Mouse (Mus musculus): ENCODE measurements around the gene Itih2. TPM values are rescaled to one million over a fixed set of nuclear protein-coding genes. Genes with fewer than 3 reads are reported as not detected.

Gene Itih2
- polyA plus RNA-seq, 1 experiment from 2014 or later = 0.78 TPM

DNA sequence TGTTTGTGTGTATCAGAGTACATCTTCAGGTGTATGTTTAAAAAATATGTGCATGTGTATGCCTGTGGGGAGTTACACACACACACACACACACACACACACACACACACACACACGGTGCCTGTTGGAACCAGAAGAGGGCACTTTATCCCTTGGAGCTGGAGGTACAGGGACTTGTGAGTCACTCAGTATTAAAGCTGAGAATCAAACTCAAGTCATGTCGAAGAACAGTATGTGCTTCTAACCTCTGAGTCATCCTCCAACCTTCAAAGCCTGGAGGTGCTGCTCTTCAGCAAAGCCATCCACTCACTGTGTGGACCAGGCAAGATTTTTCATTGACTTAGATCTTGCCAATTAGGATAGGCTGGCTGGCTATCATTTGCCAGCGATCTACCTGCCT is 9.4 kb downstream of the Itih2 start:
- no peaks in the 10 kb centered on the region for H3K4me1 ChIP-seq (replicated peaks; ENCODE audit: insufficient read depth, low read length)
- H3K4me3 ChIP-seq (replicated peaks; ENCODE audit: low read depth, low read length) = no peak overlapping the region
- no peaks in the 10 kb centered on the region for H3K9me3 ChIP-seq (replicated peaks; ENCODE audit: low read length)
- DNase-seq (ENCODE audit: low spot score) = no peak
- TF ChIP-seq CTCF (IDR thresholded peaks at IDR 0.05; ENCODE audit: low read depth) = no peak
- no peak overlapping the region for H3K9ac ChIP-seq (ENCODE audit: low read depth, low read length)
- no peaks in the 10 kb centered on the region for H3K27me3 ChIP-seq (ENCODE audit: insufficient read depth, low read length)
- no peak overlapping the region for H3K27ac ChIP-seq
- ATAC-seq (replicated peaks; ENCODE audit: low FRiP score, low read depth) = no peak
- H3K36me3 ChIP-seq (ENCODE audit: insufficient read depth, low read length) = no peaks in the 10 kb centered on the region
- 60% methylated on average over 3 of the region's 3 CpGs for WGBS
- H3K4me2 ChIP-seq (ENCODE audit: low read length) = no peak overlapping the region

DNA sequence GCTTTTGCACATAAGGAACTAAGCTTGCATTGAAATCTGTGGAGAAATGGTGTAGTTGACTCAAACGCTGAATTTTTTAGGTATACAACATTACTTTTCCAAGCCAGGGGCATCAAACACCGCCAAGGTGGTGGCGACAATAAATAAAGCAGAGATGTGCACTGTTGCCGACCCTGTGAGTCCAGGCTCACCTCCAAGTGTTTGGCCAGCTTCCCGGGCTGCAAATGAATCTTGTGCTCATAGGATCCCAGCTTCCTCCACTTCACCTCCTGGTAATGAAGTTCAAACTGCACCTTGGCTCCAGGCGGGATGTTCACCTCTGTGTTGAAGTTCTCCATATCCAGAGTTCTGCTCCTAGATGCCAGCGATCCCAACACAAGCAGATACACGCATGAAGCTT is 11.9 kb downstream of the Itih2 start:
- DNase-seq (ENCODE audit: low spot score) (no peak), ATAC-seq (replicated peaks; ENCODE audit: low FRiP score, low read depth) (no peak)
- 69% methylated on average over 8 of the region's 8 CpGs for WGBS
- no peak overlapping the region for H3K4me3 ChIP-seq (replicated peaks; ENCODE audit: low read depth, low read length)
- no peaks in the 10 kb centered on the region for H3K27me3 ChIP-seq (ENCODE audit: insufficient read depth, low read length)
- H3K9me3 ChIP-seq (replicated peaks; ENCODE audit: low read length) = no peaks in the 10 kb centered on the region
- H3K27ac ChIP-seq = no peak overlapping the region
- H3K36me3 ChIP-seq (ENCODE audit: insufficient read depth, low read length) = no peaks in the 10 kb centered on the region
- H3K4me2 ChIP-seq (ENCODE audit: low read length) = no peak overlapping the region
- no peak overlapping the region for H3K9ac ChIP-seq (ENCODE audit: low read depth, low read length)
- no peak for TF ChIP-seq CTCF (IDR thresholded peaks at IDR 0.05; ENCODE audit: low read depth)
- no peaks in the 10 kb centered on the region for H3K4me1 ChIP-seq (replicated peaks; ENCODE audit: insufficient read depth, low read length)

DNA sequence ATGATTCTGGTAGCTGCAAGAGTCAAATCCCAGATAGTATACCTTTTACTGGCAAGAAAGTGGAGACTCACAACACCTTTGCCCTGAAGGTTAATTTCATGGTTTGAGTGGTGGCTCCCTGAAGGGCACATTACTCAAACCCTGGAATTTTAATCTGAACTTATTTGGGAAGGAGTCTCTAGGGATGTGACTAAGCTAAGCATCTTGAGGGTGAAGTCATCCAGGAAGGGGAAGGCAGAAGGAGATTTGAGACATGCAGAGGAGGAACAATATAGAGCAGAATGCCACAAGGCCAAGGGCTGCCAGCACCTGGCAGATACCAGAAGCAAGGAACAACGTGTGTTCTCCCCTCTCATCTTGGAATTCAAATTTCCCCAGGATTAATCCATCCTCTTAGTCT is 12.4 kb downstream of the Itih2 start:
- DNase-seq (ENCODE audit: low spot score) (no peak), ATAC-seq (replicated peaks; ENCODE audit: low FRiP score, low read depth) (no peak)
- Histone ChIP-seq H3K9me3 (replicated peaks; ENCODE audit: low read length) (no peaks in the 10 kb centered on the region), H3K27me3 (ENCODE audit: insufficient read depth, low read length) (no peaks in the 10 kb centered on the region), H3K9ac (ENCODE audit: low read depth, low read length) (no peak overlapping the region), H3K4me1 (replicated peaks; ENCODE audit: insufficient read depth, low read length) (no peaks in the 10 kb centered on the region), H3K4me3 (replicated peaks; ENCODE audit: low read depth, low read length) (no peak overlapping the region), H3K36me3 (ENCODE audit: insufficient read depth, low read length) (no peaks in the 10 kb centered on the region), H3K4me2 (ENCODE audit: low read length) (no peak overlapping the region), H3K27ac (no peak overlapping the region)
- TF ChIP-seq CTCF (IDR thresholded peaks at IDR 0.05; ENCODE audit: low read depth) = no peak
- 68% methylated on average over 1 of the region's 1 CpGs for WGBS

DNA sequence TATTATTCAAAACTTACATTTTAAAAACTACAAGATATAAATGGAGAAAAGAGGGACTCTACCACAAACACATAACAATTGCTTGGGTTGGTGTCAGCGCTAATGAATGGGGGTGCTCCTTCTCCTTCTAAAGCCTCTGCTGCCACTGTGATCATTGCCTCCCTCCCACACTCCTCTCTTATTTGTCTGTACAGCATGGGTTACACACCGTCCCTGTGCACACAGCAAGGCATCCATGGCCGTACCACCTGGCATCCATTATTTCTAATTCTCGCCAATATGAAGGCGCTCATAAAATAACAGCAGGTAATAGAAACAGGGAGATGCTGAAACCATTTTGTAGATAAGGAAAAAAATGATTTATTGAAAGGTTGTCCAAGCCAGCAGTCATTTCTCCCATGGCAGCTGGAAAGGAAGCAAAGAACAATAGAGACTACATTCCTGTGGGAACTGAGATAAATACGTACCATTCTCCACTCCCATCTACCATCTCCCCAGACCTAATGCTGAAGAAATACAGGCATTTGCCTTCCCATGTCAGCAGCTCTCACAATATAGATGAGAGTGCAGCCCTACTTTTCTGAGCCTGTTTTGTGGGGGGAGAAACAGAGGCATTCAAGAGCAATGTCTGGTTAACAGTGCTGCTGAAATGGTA is 22.5 kb downstream of the Itih2 start:
- DNase-seq (ENCODE audit: low spot score) (peak; percentile 38), ATAC-seq (replicated peaks; ENCODE audit: low FRiP score, low read depth) (no peak)
- no peak overlapping the region for H3K27ac ChIP-seq
- no peaks in the 10 kb centered on the region for H3K9me3 ChIP-seq (replicated peaks; ENCODE audit: low read length)
- H3K27me3 ChIP-seq (ENCODE audit: insufficient read depth, low read length) = no peaks in the 10 kb centered on the region
- H3K9ac ChIP-seq (ENCODE audit: low read depth, low read length) = no peak overlapping the region
- no peak for TF ChIP-seq CTCF (IDR thresholded peaks at IDR 0.05; ENCODE audit: low read depth)
- H3K4me2 ChIP-seq (ENCODE audit: low read length) = no peak overlapping the region
- H3K4me3 ChIP-seq (replicated peaks; ENCODE audit: low read depth, low read length) = no peak overlapping the region
- WGBS = 60% methylated on average over 6 of the region's 6 CpGs
- H3K36me3 ChIP-seq (ENCODE audit: insufficient read depth, low read length) = no peaks in the 10 kb centered on the region
- no peaks in the 10 kb centered on the region for H3K4me1 ChIP-seq (replicated peaks; ENCODE audit: insufficient read depth, low read length)

DNA sequence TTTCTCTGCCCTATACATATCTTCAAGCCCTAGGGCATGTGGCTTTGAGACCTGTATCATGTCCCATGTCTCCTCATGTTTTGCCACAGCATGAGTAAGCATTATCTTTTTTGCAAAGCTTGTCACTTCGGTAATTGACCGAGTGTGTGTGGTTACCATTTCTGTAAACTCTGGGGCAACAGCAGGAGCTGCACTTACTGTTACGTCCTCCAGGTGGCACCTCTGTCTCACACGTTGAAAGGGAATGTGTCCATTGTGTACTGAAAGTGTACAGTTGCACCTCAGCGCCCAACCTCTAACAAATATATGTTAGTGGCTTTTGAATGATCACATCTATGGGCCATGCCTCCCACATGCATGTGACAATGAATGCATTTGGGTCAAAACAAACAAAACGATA is 30.0 kb downstream of the Itih2 start:
- no peak overlapping the region for H3K9ac ChIP-seq (ENCODE audit: low read depth, low read length)
- H3K9me3 ChIP-seq (replicated peaks; ENCODE audit: low read length) = no peaks in the 10 kb centered on the region
- H3K4me3 ChIP-seq (replicated peaks; ENCODE audit: low read depth, low read length) = no peak overlapping the region
- 36% methylated on average over 6 of the region's 6 CpGs for WGBS
- no peaks in the 10 kb centered on the region for H3K36me3 ChIP-seq (ENCODE audit: insufficient read depth, low read length)
- no peaks in the 10 kb centered on the region for H3K27me3 ChIP-seq (ENCODE audit: insufficient read depth, low read length)
- ATAC-seq (replicated peaks; ENCODE audit: low FRiP score, low read depth) (0 out of 2 replicates have a peak, but pooled peaks have one; percentile 35), DNase-seq (ENCODE audit: low spot score) (peak; percentile 80)
- no peak overlapping the region for H3K27ac ChIP-seq
- TF ChIP-seq CTCF (IDR thresholded peaks at IDR 0.05; ENCODE audit: low read depth) = peak; percentile 87
- H3K4me1 ChIP-seq (replicated peaks; ENCODE audit: insufficient read depth, low read length) = no peaks in the 10 kb centered on the region
- H3K4me2 ChIP-seq (ENCODE audit: low read length) = no peak overlapping the region

DNA sequence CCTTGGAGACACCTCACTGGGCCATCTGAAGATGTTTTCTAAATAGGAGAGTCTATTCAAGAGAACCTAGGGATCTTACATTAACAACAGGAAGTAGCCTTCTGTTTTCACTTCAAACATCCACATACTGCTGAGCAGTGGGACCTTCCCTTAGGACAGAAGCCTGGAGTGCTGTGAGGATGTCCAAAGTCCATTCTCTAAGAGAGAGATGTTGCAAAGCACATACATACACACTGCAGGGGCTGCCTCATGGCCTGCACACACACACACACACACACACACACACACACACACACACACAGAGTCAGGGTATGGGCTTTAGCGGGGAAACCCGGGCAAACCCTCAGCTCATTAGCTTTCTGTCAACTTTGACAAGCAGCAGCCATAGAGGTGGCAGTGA is 30.7 kb downstream of the Itih2 start:
- Histone ChIP-seq H3K27me3 (ENCODE audit: insufficient read depth, low read length) (no peaks in the 10 kb centered on the region), H3K4me3 (replicated peaks; ENCODE audit: low read depth, low read length) (no peak overlapping the region), H3K27ac (no peak overlapping the region), H3K9me3 (replicated peaks; ENCODE audit: low read length) (no peaks in the 10 kb centered on the region), H3K36me3 (ENCODE audit: insufficient read depth, low read length) (no peaks in the 10 kb centered on the region), H3K9ac (ENCODE audit: low read depth, low read length) (no peak overlapping the region), H3K4me1 (replicated peaks; ENCODE audit: insufficient read depth, low read length) (no peaks in the 10 kb centered on the region), H3K4me2 (ENCODE audit: low read length) (no peak overlapping the region)
- TF ChIP-seq CTCF (IDR thresholded peaks at IDR 0.05; ENCODE audit: low read depth) = no peak
- peak; percentile 30; the same call in 1 of the 2 replicates for ATAC-seq (replicated peaks; ENCODE audit: low FRiP score, low read depth)
- DNase-seq (ENCODE audit: low spot score) = no peak
- 65% methylated on average over 2 of the region's 2 CpGs for WGBS

All from kidney, postnatal 0 days (tissue).